ENCODE assay signal across 7 mouse cellular contexts in the genomic region with DNA sequence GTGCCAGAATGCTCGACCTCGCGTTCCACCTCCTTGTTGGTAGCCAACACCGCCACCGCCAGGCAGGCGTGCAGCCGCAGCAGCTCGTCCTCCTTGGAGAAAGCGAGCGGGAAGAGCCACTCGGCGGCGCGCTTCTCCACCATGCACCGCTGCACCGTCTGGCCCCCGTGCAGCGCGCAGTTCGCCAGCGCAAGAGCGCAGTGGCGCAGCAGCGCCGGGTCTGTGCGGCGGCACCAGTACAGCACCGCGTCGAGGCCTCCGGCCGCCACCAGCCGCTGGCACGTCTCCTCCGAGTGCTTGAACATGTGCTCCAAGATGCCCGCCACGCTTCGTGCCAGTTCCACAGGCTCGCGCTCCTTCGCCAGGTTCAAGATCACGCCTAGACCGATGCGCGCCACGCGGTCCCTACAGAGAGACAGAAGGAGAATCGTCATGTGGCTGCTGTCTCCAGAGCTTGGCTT. TPM values are rescaled to one million over a fixed set of nuclear protein-coding genes. Genes with fewer than 3 reads are reported as not detected.
DNase-seq lines count a peak whose midpoint lies in the region; ATAC-seq and TF ChIP-seq lines count a peak whose summit lies in the region.

No protein-coding gene starts in this region.

- 0 out of 2 replicates have a peak, but pooled peaks have one; percentile 54 for ATAC-seq in hindbrain, embryonic 11.5 days (ENCODE audit: low FRiP score)
- ATAC-seq in neural tube, embryonic 11.5 days (ENCODE audit: insufficient read depth, low FRiP score, low TSS enrichment): peak; percentile 38; the same call in 1 of the 2 replicates

- 7% methylated on average over 48 of the region's 48 CpGs for WGBS in embryonic facial prominence, embryonic 10.5 days
- 12% methylated on average over 46 of the region's 48 CpGs for WGBS in hindbrain, embryonic 11.5 days
- WGBS in neural tube, embryonic 11.5 days: 9% methylated on average over 47 of the region's 48 CpGs

- peak overlapping the region; percentile 43 for H3K4me2 ChIP-seq in hindbrain, embryonic 11.5 days (replicated peaks; ENCODE audit: low read depth, low read length)
- H3K4me2 ChIP-seq in neural tube, embryonic 11.5 days (ENCODE audit: low read depth): peak overlapping the region; percentile 42

- no peaks in the 10 kb centered on the region for H3K4me1 ChIP-seq in ES-Bruce4 (ENCODE audit: control insufficient read depth, insufficient read depth, low read length)
- peaks cover 14% of the 10 kb centered on the region for H3K4me1 ChIP-seq in embryonic facial prominence, embryonic 10.5 days
- 0 out of 2 replicates have a peak, but pooled peaks cover 7% of the 10 kb centered on the region for H3K4me1 ChIP-seq in hindbrain, embryonic 11.5 days (replicated peaks; ENCODE audit: control insufficient read depth, insufficient read depth, low read length)
- no peaks in the 10 kb centered on the region for H3K4me1 ChIP-seq in neural tube, embryonic 11.5 days (ENCODE audit: control insufficient read depth, insufficient read depth, low read length)

- peak overlapping the region; percentile 6; the same call in 1 of the 2 replicates for H3K9ac ChIP-seq in ES-Bruce4 (ENCODE audit: low read depth, poor library complexity, severe bottlenecking)
- H3K9ac ChIP-seq in hindbrain, embryonic 11.5 days (ENCODE audit: low read depth, low read length): peak overlapping the region; percentile 23; the same call in 1 of the 2 replicates
- H3K9ac ChIP-seq in neural tube, embryonic 11.5 days (ENCODE audit: low read length): peak overlapping the region; percentile 6

- H3K9me3 ChIP-seq in ES-Bruce4 (replicated peaks; ENCODE audit: control insufficient read depth, insufficient read depth, low read length, poor library complexity, severe bottlenecking): no peaks in the 10 kb centered on the region
- H3K9me3 ChIP-seq in embryonic facial prominence, embryonic 10.5 days: no peaks in the 10 kb centered on the region
- H3K9me3 ChIP-seq in hindbrain, embryonic 11.5 days (ENCODE audit: control insufficient read depth, low read length): no peaks in the 10 kb centered on the region
- H3K9me3 ChIP-seq in neural tube, embryonic 11.5 days (ENCODE audit: control insufficient read depth, low read length): no peaks in the 10 kb centered on the region

- H3K36me3 ChIP-seq in ES-Bruce4 (ENCODE audit: control insufficient read depth, insufficient read depth, low read length, poor library complexity, severe bottlenecking): no peaks in the 10 kb centered on the region
- H3K36me3 ChIP-seq in embryonic facial prominence, embryonic 10.5 days (replicated peaks): no peaks in the 10 kb centered on the region
- H3K36me3 ChIP-seq in hindbrain, embryonic 11.5 days (ENCODE audit: control insufficient read depth, insufficient read depth, low read length): no peaks in the 10 kb centered on the region
- no peaks in the 10 kb centered on the region for H3K36me3 ChIP-seq in neural tube, embryonic 11.5 days (ENCODE audit: control insufficient read depth, insufficient read depth, low read length)

- H3K27ac ChIP-seq in ES-Bruce4 (ENCODE audit: insufficient read depth, low read length): no peak overlapping the region
- H3K27ac ChIP-seq in embryonic facial prominence, embryonic 10.5 days (replicated peaks): no peak overlapping the region; the same call in 1 of the 2 replicates
- no peak overlapping the region for H3K27ac ChIP-seq in hindbrain, embryonic 11.5 days (ENCODE audit: low read depth, low read length)
- no peak overlapping the region for H3K27ac ChIP-seq in neural tube, embryonic 11.5 days (ENCODE audit: low read depth, low read length)

- peak overlapping the region; percentile 40 for H3K4me3 ChIP-seq in ES-Bruce4 (ENCODE audit: low read depth, low read length)
- peak overlapping the region; percentile 51 for H3K4me3 ChIP-seq in embryonic facial prominence, embryonic 10.5 days
- peak overlapping the region; percentile 22; the same call in 1 of the 2 replicates for H3K4me3 ChIP-seq in hindbrain, embryonic 11.5 days (ENCODE audit: low read depth, low read length)
- peak overlapping the region; percentile 24 for H3K4me3 ChIP-seq in neural tube, embryonic 11.5 days (ENCODE audit: low read depth, low read length)

- DNase-seq in R1 (ENCODE audit: low read depth, low spot score): peak; percentile 81
- DNase-seq in embryonic facial prominence, embryonic 10.5 days (ENCODE audit: low spot score): peak; percentile 75
- DNase-seq in hindbrain, embryonic 11.5 days (ENCODE audit: low spot score): peak; percentile 75
- DNase-seq in left cerebral cortex, postnatal 4 days: peak; percentile 73
- DNase-seq in neural tube, embryonic 11.5 days (ENCODE audit: low spot score): peak; percentile 76
- DNase-seq in gastrocnemius, adult 8-10 months (ENCODE audit: low spot score in 2 of 2): no peak

- peaks cover 2% of the 10 kb centered on the region; the same call in 1 of the 2 replicates for H3K27me3 ChIP-seq in ES-Bruce4 (ENCODE audit: control insufficient read depth, insufficient read depth, low read length, poor library complexity, severe bottlenecking)
- H3K27me3 ChIP-seq in embryonic facial prominence, embryonic 10.5 days (replicated peaks; ENCODE audit: low read depth, poor library complexity, severe bottlenecking): peaks cover 97% of the 10 kb centered on the region
- peaks cover 50% of the 10 kb centered on the region for H3K27me3 ChIP-seq in hindbrain, embryonic 11.5 days (ENCODE audit: control insufficient read depth, insufficient read depth, low read length)
- H3K27me3 ChIP-seq in neural tube, embryonic 11.5 days (ENCODE audit: control insufficient read depth, insufficient read depth, low read length): peaks cover 59% of the 10 kb centered on the region

- TF ChIP-seq CTCF in ES-Bruce4 (IDR thresholded peaks at IDR 0.05; ENCODE audit: low read depth, low read length): peak; percentile 63

- TF ChIP-seq POLR2A in ES-Bruce4 (IDR thresholded peaks at IDR 0.05; ENCODE audit: insufficient read depth, low read length): no peak

- intact Hi-C loops in left cerebral cortex, postnatal 4 days (cut with DNase I): no loop called here

- 0 out of 2 replicates have a peak, but pooled peaks have one; percentile 52 for TF ChIP-seq EP300 in ES-Bruce4 (IDR thresholded peaks at IDR 0.05; ENCODE audit: insufficient read depth, low read depth, low read length)

RNA-seq across cellular contexts. Expression of a gene that starts 6.7 kb away (rescaled TPM):
- polyA plus RNA-seq in ES-Bruce4 (2011; ENCODE audit: insufficient read depth, insufficient read length, low read depth, missing spikeins): 2.0 and 3.1 TPM in 2 replicates
- polyA plus RNA-seq in embryonic facial prominence, embryonic 10.5 days (2016; fragmentation: Nextera tagmentation; extraction: Ambion mirVana): 5.0 and 6.0 TPM in 2 replicates
- polyA plus RNA-seq in hindbrain, embryonic 11.5 days (2014; fragmentation: Nextera tagmentation; extraction: Ambion mirVana): 16.3 and 17.5 TPM in 2 replicates
- 10 to 100 TPM; 69.3 to 71.4 TPM for total RNA-seq in left cerebral cortex, postnatal 4 days (2021)
- polyA plus RNA-seq in neural tube, embryonic 11.5 days (2014; fragmentation: Nextera tagmentation; extraction: Ambion mirVana): 17.4 and 21.8 TPM in 2 replicates
- under 1 TPM; 0.40 to 0.77 (median 0.49) TPM for total RNA-seq in gastrocnemius, adult 8-10 months (2022)

RNA-seq across cellular contexts. Expression of a gene that starts 8.1 kb away (rescaled TPM):
- not detected in 2 replicates for polyA plus RNA-seq in ES-Bruce4 (2011; ENCODE audit: insufficient read depth, insufficient read length, low read depth, missing spikeins)
- 16.3 and 16.7 TPM in 2 replicates for polyA plus RNA-seq in embryonic facial prominence, embryonic 10.5 days (2016; fragmentation: Nextera tagmentation; extraction: Ambion mirVana)
- 95.4 and 129 TPM in 2 replicates for polyA plus RNA-seq in hindbrain, embryonic 11.5 days (2014; fragmentation: Nextera tagmentation; extraction: Ambion mirVana)
- 10 to 100 TPM; 60.0 to 67.3 TPM for total RNA-seq in left cerebral cortex, postnatal 4 days (2021)
- 67.8 and 68.7 TPM in 2 replicates for polyA plus RNA-seq in neural tube, embryonic 11.5 days (2014; fragmentation: Nextera tagmentation; extraction: Ambion mirVana)
- 10 to 100 TPM in 1 of 4 experiments, 1 to 10 TPM in 3; 5.7 to 11.1 (median 6.7) TPM for total RNA-seq in gastrocnemius, adult 8-10 months (2022)

RNA-seq across cellular contexts. Expression of a gene that starts 12.4 kb away (rescaled TPM):
- polyA plus RNA-seq in ES-Bruce4 (2011; ENCODE audit: insufficient read depth, insufficient read length, low read depth, missing spikeins): not detected in 2 replicates
- not detected in 2 replicates for polyA plus RNA-seq in embryonic facial prominence, embryonic 10.5 days (2016; fragmentation: Nextera tagmentation; extraction: Ambion mirVana)
- polyA plus RNA-seq in hindbrain, embryonic 11.5 days (2014; fragmentation: Nextera tagmentation; extraction: Ambion mirVana): not detected in 2 replicates
- total RNA-seq in left cerebral cortex, postnatal 4 days (2021): under 1 TPM; 0.26 to 0.30 TPM
- polyA plus RNA-seq in neural tube, embryonic 11.5 days (2014; fragmentation: Nextera tagmentation; extraction: Ambion mirVana): not detected in 2 replicates
- not detected for total RNA-seq in gastrocnemius, adult 8-10 months (2022)

RNA-seq across cellular contexts. Expression of a gene that starts 21.2 kb away (rescaled TPM):
- polyA plus RNA-seq in ES-Bruce4 (2011; ENCODE audit: insufficient read depth, insufficient read length, low read depth, missing spikeins): 41.6 and 41.7 TPM in 2 replicates
- 75.9 and 76.0 TPM in 2 replicates for polyA plus RNA-seq in embryonic facial prominence, embryonic 10.5 days (2016; fragmentation: Nextera tagmentation; extraction: Ambion mirVana)
- 91.3 and 95.8 TPM in 2 replicates for polyA plus RNA-seq in hindbrain, embryonic 11.5 days (2014; fragmentation: Nextera tagmentation; extraction: Ambion mirVana)
- total RNA-seq in left cerebral cortex, postnatal 4 days (2021): 10 to 100 TPM; 35.6 to 35.7 TPM
- polyA plus RNA-seq in neural tube, embryonic 11.5 days (2014; fragmentation: Nextera tagmentation; extraction: Ambion mirVana): 81.8 and 87.3 TPM in 2 replicates
- 10 to 100 TPM; 11.0 to 16.0 (median 14.4) TPM for total RNA-seq in gastrocnemius, adult 8-10 months (2022)

RNA-seq across cellular contexts. Expression of a gene that starts 21.2 kb away (rescaled TPM):
- polyA plus RNA-seq in ES-Bruce4 (2011; ENCODE audit: insufficient read depth, insufficient read length, low read depth, missing spikeins): 72.1 and 75.3 TPM in 2 replicates
- 175 and 178 TPM in 2 replicates for polyA plus RNA-seq in embryonic facial prominence, embryonic 10.5 days (2016; fragmentation: Nextera tagmentation; extraction: Ambion mirVana)
- 131 and 144 TPM in 2 replicates for polyA plus RNA-seq in hindbrain, embryonic 11.5 days (2014; fragmentation: Nextera tagmentation; extraction: Ambion mirVana)
- total RNA-seq in left cerebral cortex, postnatal 4 days (2021): 100 to 1,000 TPM; 113 to 118 TPM
- 156 and 158 TPM in 2 replicates for polyA plus RNA-seq in neural tube, embryonic 11.5 days (2014; fragmentation: Nextera tagmentation; extraction: Ambion mirVana)
- 100 to 1,000 TPM in 1 of 4 experiments, 10 to 100 TPM in 3; 95.0 to 105 (median 98.5) TPM for total RNA-seq in gastrocnemius, adult 8-10 months (2022)

Comparison
In these comparisons a context has a peak if more than half of its experiments do, and no peak if none do; other contexts are left out.
1. DNase-seq: peak in R1 (single experiment), embryonic facial prominence, embryonic 10.5 days (single experiment), hindbrain, embryonic 11.5 days (single experiment), left cerebral cortex, postnatal 4 days (single experiment) and neural tube, embryonic 11.5 days (single experiment); none in gastrocnemius, adult 8-10 months (0 of 2).
2. RNA of a gene that starts 8.1 kb away (polyA plus RNA-seq): 95.4 to 129 TPM in hindbrain, embryonic 11.5 days, 67.8 to 68.7 TPM in neural tube, embryonic 11.5 days and 16.3 to 16.7 TPM in embryonic facial prominence, embryonic 10.5 days; not detected in ES-Bruce4; every median in the first group is over 10 times any median in the second.
3. Peak in every context shown above with its lines, with median percentiles within 50 percentile points of each other: H3K4me3 ChIP-seq and H3K9ac ChIP-seq.